Mouse (Mus musculus): Measurements from ENCODE around the gene E030018B13Rik. TPM values are rescaled to one million over a fixed set of nuclear protein-coding genes. Genes with fewer than 3 reads are reported as not detected.
A peak's percentile ranks its signal among the peaks of the same experiment; 100 is the strongest.

E030018B13Rik gene
- polyA plus RNA-seq, 1 experiment from 2014 or later, result not detected

- peak overlapping the region; percentile 86 for H3K4me3 ChIP-seq (ENCODE audit: low read depth, low read length)
- H3K27me3 ChIP-seq (ENCODE audit: control insufficient read depth, insufficient read depth, low read length), result 0 out of 2 replicates have a peak, but pooled peaks cover 2% of the 10 kb centered on the region
- peak overlapping the region; percentile 90 for H3K9ac ChIP-seq (ENCODE audit: low read length)
- no peak overlapping the region for H3K27ac ChIP-seq (ENCODE audit: low read depth, low read length)
- ATAC-seq (replicated peaks; ENCODE audit: low FRiP score) (no peak), DNase-seq (ENCODE audit: low spot score) (peak; percentile 79)
- peaks cover 12% of the 10 kb centered on the region for H3K4me1 ChIP-seq (replicated peaks; ENCODE audit: control insufficient read depth, insufficient read depth, low read length)
- peak overlapping the region; percentile 88 for H3K4me2 ChIP-seq (ENCODE audit: low read depth, low read length, severe bottlenecking)
- H3K36me3 ChIP-seq (ENCODE audit: control insufficient read depth, insufficient read depth, low read length), result no peaks in the 10 kb centered on the region
- H3K9me3 ChIP-seq (ENCODE audit: control insufficient read depth, low read length), result no peaks in the 10 kb centered on the region
- WGBS, result under 1% methylated on average over 34 of the region's 34 CpGs
Measured at GRCm38 (mm10) chr7:63936188-63936985, 19.7 kb downstream of the E030018B13Rik start.

GRCm38 (mm10) chr7:63936986-63937235 is 20.3 kb downstream of the E030018B13Rik start:
- Histone ChIP-seq H3K27ac (ENCODE audit: low read depth, low read length) (peak overlapping the region; percentile 62; the same call in 1 of the 2 replicates), H3K36me3 (ENCODE audit: control insufficient read depth, insufficient read depth, low read length) (no peaks in the 10 kb centered on the region), H3K4me3 (ENCODE audit: low read depth, low read length) (peak overlapping the region; percentile 86), H3K9ac (ENCODE audit: low read length) (peak overlapping the region; percentile 90), H3K4me1 (replicated peaks; ENCODE audit: control insufficient read depth, insufficient read depth, low read length) (peaks cover 12% of the 10 kb centered on the region), H3K27me3 (ENCODE audit: control insufficient read depth, insufficient read depth, low read length) (0 out of 2 replicates have a peak, but pooled peaks cover 2% of the 10 kb centered on the region), H3K9me3 (ENCODE audit: control insufficient read depth, low read length) (no peaks in the 10 kb centered on the region), H3K4me2 (ENCODE audit: low read depth, low read length, severe bottlenecking) (peak overlapping the region; percentile 88)
- WGBS, result 1% methylated on average over 11 of the region's 11 CpGs
- DNase-seq (ENCODE audit: low spot score), result no peak
- ATAC-seq (replicated peaks; ENCODE audit: low FRiP score), result no peak

- Histone ChIP-seq H3K36me3 (ENCODE audit: control insufficient read depth, insufficient read depth, low read length) (no peaks in the 10 kb centered on the region), H3K9me3 (ENCODE audit: control insufficient read depth, low read length) (no peaks in the 10 kb centered on the region), H3K9ac (ENCODE audit: low read length) (peak overlapping the region; percentile 90), H3K27me3 (ENCODE audit: control insufficient read depth, insufficient read depth, low read length) (0 out of 2 replicates have a peak, but pooled peaks cover 2% of the 10 kb centered on the region), H3K4me2 (ENCODE audit: low read depth, low read length, severe bottlenecking) (peak overlapping the region; percentile 88), H3K4me1 (replicated peaks; ENCODE audit: control insufficient read depth, insufficient read depth, low read length) (peaks cover 12% of the 10 kb centered on the region), H3K4me3 (ENCODE audit: low read depth, low read length) (peak overlapping the region; percentile 86), H3K27ac (ENCODE audit: low read depth, low read length) (peak overlapping the region; percentile 74)
- peak; percentile 89 for DNase-seq (ENCODE audit: low spot score)
- peak; percentile 35 for ATAC-seq (replicated peaks; ENCODE audit: low FRiP score)
- under 1% methylated on average over 72 of the region's 88 CpGs for WGBS
Measured at GRCm38 (mm10) chr7:63937236-63938065, 20.8 kb downstream of the E030018B13Rik start.

GRCm38 (mm10) chr7:63938066-63938913 is 21.6 kb downstream of the E030018B13Rik start:
- Histone ChIP-seq H3K9me3 (ENCODE audit: control insufficient read depth, low read length) (no peaks in the 10 kb centered on the region), H3K27ac (ENCODE audit: low read depth, low read length) (peak overlapping the region; percentile 74), H3K4me2 (ENCODE audit: low read depth, low read length, severe bottlenecking) (peak overlapping the region; percentile 88), H3K4me1 (replicated peaks; ENCODE audit: control insufficient read depth, insufficient read depth, low read length) (peaks cover 12% of the 10 kb centered on the region), H3K36me3 (ENCODE audit: control insufficient read depth, insufficient read depth, low read length) (no peaks in the 10 kb centered on the region), H3K27me3 (ENCODE audit: control insufficient read depth, insufficient read depth, low read length) (0 out of 2 replicates have a peak, but pooled peaks cover 2% of the 10 kb centered on the region), H3K4me3 (ENCODE audit: low read depth, low read length) (peak overlapping the region; percentile 86), H3K9ac (ENCODE audit: low read length) (peak overlapping the region; percentile 90)
- WGBS, result under 1% methylated on average over 86 of the region's 121 CpGs
- peak; percentile 5 for ATAC-seq (replicated peaks; ENCODE audit: low FRiP score)
- DNase-seq (ENCODE audit: low spot score), result peak; percentile 81

GRCm38 (mm10) chr7:63938914-63939396 is 22.3 kb downstream of the E030018B13Rik start, which contains the start of gene Klf13:
Klf13 (minus strand) TSS chr7:63938915.
- peak; percentile 93 for ATAC-seq (replicated peaks; ENCODE audit: low FRiP score)

GRCm38 (mm10) chr7:63939397-63939951 is 22.8 kb downstream of the E030018B13Rik start:
- H3K36me3 ChIP-seq (ENCODE audit: control insufficient read depth, insufficient read depth, low read length), result no peaks in the 10 kb centered on the region
- ATAC-seq (replicated peaks; ENCODE audit: low FRiP score), result peak; percentile 35; the same call in 1 of the 2 replicates
- peak overlapping the region; percentile 63 for H3K27ac ChIP-seq (ENCODE audit: low read depth, low read length)
- 1% methylated on average over 36 of the region's 39 CpGs for WGBS
- peak overlapping the region; percentile 72 for H3K9ac ChIP-seq (ENCODE audit: low read length)
- H3K4me1 ChIP-seq (replicated peaks; ENCODE audit: control insufficient read depth, insufficient read depth, low read length), result peaks cover 12% of the 10 kb centered on the region
- H3K27me3 ChIP-seq (ENCODE audit: control insufficient read depth, insufficient read depth, low read length), result 0 out of 2 replicates have a peak, but pooled peaks cover 2% of the 10 kb centered on the region
- peak; percentile 85 for DNase-seq (ENCODE audit: low spot score)
- H3K4me3 ChIP-seq (ENCODE audit: low read depth, low read length), result peak overlapping the region; percentile 86
- H3K9me3 ChIP-seq (ENCODE audit: control insufficient read depth, low read length), result no peaks in the 10 kb centered on the region
- peak overlapping the region; percentile 95 for H3K4me2 ChIP-seq (ENCODE audit: low read depth, low read length, severe bottlenecking)

More at GRCm38 (mm10) chr7:63938914-63939396, 22.3 kb downstream of the E030018B13Rik start, which contains the start of gene Klf13:
- Histone ChIP-seq H3K27me3 (ENCODE audit: control insufficient read depth, insufficient read depth, low read length) (0 out of 2 replicates have a peak, but pooled peaks cover 2% of the 10 kb centered on the region), H3K36me3 (ENCODE audit: control insufficient read depth, insufficient read depth, low read length) (no peaks in the 10 kb centered on the region), H3K9ac (ENCODE audit: low read length) (peak within 1 kb of the TSS; percentile 90), H3K4me2 (ENCODE audit: low read depth, low read length, severe bottlenecking) (peak within 1 kb of the TSS; percentile 95), H3K4me3 (ENCODE audit: low read depth, low read length) (peak within 1 kb of the TSS; percentile 86), H3K27ac (ENCODE audit: low read depth, low read length) (peak within 1 kb of the TSS; percentile 74), H3K9me3 (ENCODE audit: control insufficient read depth, low read length) (no peaks in the 10 kb centered on the region), H3K4me1 (replicated peaks; ENCODE audit: control insufficient read depth, insufficient read depth, low read length) (peaks cover 12% of the 10 kb centered on the region)
- WGBS, result 0% methylated on average over 43 of the region's 50 CpGs
- DNase-seq (ENCODE audit: low spot score), result peak; percentile 99

GRCm38 (mm10) chr7:63940321-63940720 is 23.7 kb downstream of the E030018B13Rik start:
- H3K27me3 ChIP-seq (ENCODE audit: control insufficient read depth, insufficient read depth, low read length), result 0 out of 2 replicates have a peak, but pooled peaks cover 2% of the 10 kb centered on the region
- no peak for DNase-seq (ENCODE audit: low spot score)
- 87% methylated on average over 5 of the region's 5 CpGs for WGBS
- H3K4me2 ChIP-seq (ENCODE audit: low read depth, low read length, severe bottlenecking), result no peak overlapping the region
- H3K4me1 ChIP-seq (replicated peaks; ENCODE audit: control insufficient read depth, insufficient read depth, low read length), result peaks cover 11% of the 10 kb centered on the region
- no peaks in the 10 kb centered on the region for H3K36me3 ChIP-seq (ENCODE audit: control insufficient read depth, insufficient read depth, low read length)
- H3K9me3 ChIP-seq (ENCODE audit: control insufficient read depth, low read length), result no peaks in the 10 kb centered on the region
- no peak overlapping the region for H3K4me3 ChIP-seq (ENCODE audit: low read depth, low read length)
- ATAC-seq (replicated peaks; ENCODE audit: low FRiP score), result no peak
- no peak overlapping the region for H3K9ac ChIP-seq (ENCODE audit: low read length)
- H3K27ac ChIP-seq (ENCODE audit: low read depth, low read length), result no peak overlapping the region
